Mouse (Mus musculus) lung, adult 2 months (tissue): ENCODE results near the gene Rhox4g. TPM values are rescaled to one million over a fixed set of nuclear protein-coding genes. Genes with fewer than 3 reads are reported as not detected.
"Not testable (repeated sequence)": the region's sequence is repeated elsewhere in the genome, so short reads cannot be mapped to it uniquely, and the experiment has no call there.

ENCODE experiments used
- DNase-seq: peaks from one replicate; pipeline ENCODE4 v3.0.0; 2022
- H3K4me1 ChIP-seq: fragments of 200-500 bp; 2 replicates; pipeline ENCODE4 v1.6.1; 2011; ENCODE audit warnings: low read length; ENCODE audit not compliant: control insufficient read depth, insufficient read depth
- H3K4me3 ChIP-seq: fragments of 200-500 bp; replicated peaks from 2 replicates; pipeline ENCODE3; 2011; ENCODE audit warnings: low read depth, mild to moderate bottlenecking, control low read depth, low read length; ENCODE audit errors: extremely low read depth
- CTCF ChIP-seq: fragments of 200-500 bp; IDR thresholded peaks from 2 replicates; pipeline ENCODE4 v1.5.1; 2011; ENCODE audit warnings: mild to moderate bottlenecking, low read length, control low read depth; ENCODE audit not compliant: insufficient read depth
- POLR2A ChIP-seq: fragments of 200-500 bp; IDR thresholded peaks from 2 replicates; pipeline ENCODE4 v1.6.1; 2011; ENCODE audit warnings: low read depth, mild to moderate bottlenecking, control low read depth, low read length, borderline replicate concordance; ENCODE audit errors: extremely low read depth
- WGBS: fragments of 180-500 bp; shearing (Covaris S2); methylation state at CpG from one replicate; pipeline ENCODE4 v1.1.7; 2018; 5-methylcytosine and 5-hydroxymethylcytosine counted together
- polyA plus RNA-seq: library from polyadenylated mRNA; depleted of rRNA; stranded (reverse); fragments of >200 nt; gene quantifications from 2 replicates; pipeline ENCODE4 v1.2.3, GENCODE M21; 2012; rRNA removed

Gene Rhox4g
- not detected in 2 replicates for polyA plus RNA-seq

DNA sequence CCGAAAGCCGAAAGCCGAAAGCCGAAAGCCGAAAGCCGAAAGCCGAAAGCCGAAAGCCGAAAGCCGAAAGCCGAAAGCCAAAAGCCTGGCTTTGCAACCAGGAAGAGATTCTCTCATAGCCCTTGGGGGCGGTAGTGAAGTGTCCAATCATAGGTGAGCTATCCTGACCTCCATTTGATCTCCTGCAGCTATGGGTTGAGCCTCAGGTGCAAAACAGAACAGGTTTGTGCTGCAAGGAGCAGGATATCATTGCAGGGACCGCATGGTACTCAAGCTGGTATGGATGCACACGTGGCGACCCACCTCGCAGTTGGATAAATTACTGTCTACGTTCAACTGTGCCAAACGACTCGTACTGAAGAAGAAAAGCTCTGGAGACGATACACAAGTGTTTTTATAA lies at the start of gene Rhox4g:
Rhox4g (minus strand) TSS at position 101 of the 400 bp plus-strand sequence.
- 89% methylated on average over 19 of the region's 20 CpGs for WGBS

DNA sequence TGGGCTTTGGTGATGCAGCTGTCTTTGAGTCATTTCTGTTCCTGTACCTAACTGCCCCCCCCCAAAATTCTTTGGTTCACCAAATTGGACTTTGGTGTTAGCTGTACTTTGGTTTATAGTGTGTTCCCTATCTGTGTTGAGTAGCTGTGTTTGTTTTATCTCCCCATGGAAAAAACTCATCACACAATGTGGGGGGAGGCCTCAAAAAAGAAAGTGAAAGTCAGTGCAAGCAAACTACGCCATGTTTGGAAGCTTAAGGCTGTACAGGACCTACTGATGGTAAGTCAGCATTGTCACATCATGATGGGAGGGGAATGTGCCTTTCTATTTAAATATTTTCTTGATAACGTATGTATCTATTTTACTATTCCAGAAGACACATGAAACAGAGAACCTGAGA lies 41.1 kb upstream of the Rhox4g start:
- Histone ChIP-seq H3K4me3 (no peak overlapping the region), H3K4me1 (no peaks in the 10 kb centered on the region)
- 66% methylated on average over 2 of the region's 2 CpGs for WGBS
- no peak for TF ChIP-seq CTCF
- no peak for TF ChIP-seq POLR2A
- no peak for DNase-seq

More for the DNA sequence above, at the start of gene Rhox4g:
- not testable (repeated sequence) for H3K4me3 ChIP-seq, DNase-seq, H3K4me1 ChIP-seq

DNA sequence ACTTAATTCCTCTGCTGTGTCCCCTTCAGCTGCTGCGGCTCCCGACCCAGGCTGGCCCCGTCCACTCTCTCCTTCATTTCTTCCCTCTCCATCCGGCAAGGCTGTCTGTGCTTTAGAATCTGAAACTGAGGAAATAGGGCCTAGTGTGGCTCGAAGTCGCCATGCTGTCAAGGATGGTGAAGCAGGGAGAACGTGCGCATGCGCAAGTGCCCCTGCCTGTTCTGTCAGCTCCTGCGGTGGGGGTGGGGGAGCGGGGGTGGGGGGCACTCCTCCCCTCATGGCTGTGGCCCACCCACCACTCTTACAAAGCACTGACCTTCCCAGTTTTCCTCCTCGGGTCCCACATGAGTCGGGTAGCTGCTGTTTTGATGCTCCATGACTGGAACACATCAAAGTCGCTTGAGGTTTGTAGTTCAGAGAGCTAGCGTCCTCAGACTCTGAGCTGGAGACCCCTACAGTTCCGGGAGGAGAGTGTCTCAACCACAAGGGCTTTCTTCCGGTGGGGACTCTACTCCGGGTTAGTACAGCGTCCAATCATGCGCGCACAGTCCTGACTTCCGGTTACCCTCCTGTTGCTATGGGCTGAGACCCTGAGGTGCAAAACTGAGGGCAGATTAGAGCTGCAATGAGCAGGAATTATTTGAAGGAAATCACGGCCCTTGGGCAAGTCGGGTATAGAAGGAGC lies 32.0 kb upstream of the Rhox4g start:
- DNase-seq = no peak
- 84% methylated on average over 24 of the region's 24 CpGs for WGBS
- TF ChIP-seq POLR2A (no peak), CTCF (no peak)
- Histone ChIP-seq H3K4me3 (no peak overlapping the region), H3K4me1 (no peaks in the 10 kb centered on the region)

DNA sequence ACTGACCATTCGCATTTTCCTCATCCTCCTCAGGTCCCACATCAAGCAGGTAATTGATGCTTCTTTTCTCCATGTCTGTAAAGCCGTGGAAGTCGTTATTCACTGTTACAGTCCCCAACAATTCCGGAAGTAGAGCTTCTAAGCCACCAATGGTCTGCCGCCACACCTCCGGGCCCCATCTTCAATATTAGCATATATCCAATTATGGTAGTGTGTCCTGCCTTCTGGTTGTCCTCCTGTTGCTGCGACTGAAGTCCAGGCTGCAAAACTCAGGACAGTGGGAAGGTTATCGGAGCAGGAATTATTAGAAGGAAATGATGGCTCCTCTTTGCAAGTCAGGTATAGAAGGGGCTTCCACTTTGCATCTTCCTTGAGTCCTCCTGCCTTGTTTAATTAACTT lies 22.1 kb upstream of the Rhox4g start, which contains the start of gene Rhox2h:
Rhox2h (minus strand) TSS at position 101 of the 400 bp plus-strand sequence.
- DNase-seq, H3K4me1 ChIP-seq, H3K4me3 ChIP-seq: not testable (repeated sequence)
- WGBS = 83% methylated on average over 8 of the region's 8 CpGs

DNA sequence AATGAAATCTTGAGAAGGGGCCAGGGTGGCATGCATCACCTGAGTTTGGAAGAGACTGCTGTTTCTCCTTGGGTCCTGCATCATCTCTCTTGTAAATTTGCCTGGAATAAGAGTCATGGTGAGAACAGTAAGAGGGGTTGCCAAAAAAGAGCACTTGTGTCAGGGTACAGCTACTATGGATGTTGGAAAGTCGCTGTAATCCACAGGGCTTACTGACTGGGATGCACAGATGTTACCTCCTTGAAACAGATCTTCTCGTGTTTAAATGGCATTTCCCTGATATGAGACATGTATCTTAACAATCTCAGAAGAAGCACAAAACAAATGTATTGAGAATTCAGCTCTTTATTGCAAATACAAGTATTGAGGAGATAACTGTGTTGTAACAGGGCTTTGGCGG lies 17.5 kb upstream of the Rhox4g start, which contains the start of gene Rhox3h:
Rhox3h (minus strand) TSS at position 101 of the 400 bp plus-strand sequence.
- not testable (repeated sequence) for DNase-seq, H3K4me3 ChIP-seq, H3K4me1 ChIP-seq
- WGBS = 100% methylated on average over 1 of the region's 3 CpGs

DNA sequence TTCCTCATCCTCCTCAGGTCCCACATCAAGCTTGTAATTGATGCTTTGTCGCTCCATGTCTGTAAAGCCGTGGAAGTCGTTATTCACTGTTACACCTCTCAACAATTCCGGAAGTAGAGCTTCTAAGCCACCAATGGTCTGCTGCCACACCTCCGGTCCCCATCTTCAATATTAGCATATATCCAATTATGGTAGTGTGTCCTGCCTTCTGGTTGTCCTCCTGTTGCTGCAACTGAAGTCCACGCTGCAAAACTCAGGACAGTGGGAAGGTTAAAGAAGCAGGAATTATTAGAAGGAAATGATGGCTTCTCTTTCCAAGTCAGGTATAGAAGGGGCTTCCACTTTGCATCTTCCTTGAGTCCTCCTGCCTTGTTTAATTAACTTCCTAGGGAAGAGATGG lies 7.8 kb downstream of the Rhox4g start, which contains the start of gene Rhox2g:
Rhox2g (minus strand) TSS at position 101 of the 400 bp plus-strand sequence.
- 91% methylated on average over 6 of the region's 6 CpGs for WGBS
- H3K4me1 ChIP-seq, H3K4me3 ChIP-seq, DNase-seq: not testable (repeated sequence)

DNA sequence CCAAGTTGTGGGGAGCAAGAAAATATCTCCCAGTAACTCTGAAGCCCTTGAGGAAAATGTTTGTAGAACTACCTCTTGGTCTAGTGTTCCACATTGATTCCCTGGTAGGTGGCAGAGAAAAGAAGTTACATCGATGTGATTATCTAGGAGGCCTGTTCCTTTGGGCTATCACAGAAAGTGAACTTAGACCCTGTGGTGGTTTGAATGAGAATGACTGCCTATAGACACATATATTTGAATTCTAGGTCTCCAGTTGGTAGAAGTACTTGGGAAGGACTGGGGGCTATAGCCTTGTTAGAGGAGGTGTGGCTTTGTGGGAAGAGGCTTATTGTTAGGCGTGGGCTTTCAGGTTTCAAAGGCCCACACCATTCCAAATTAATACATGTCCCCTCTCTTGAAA lies 22.6 kb downstream of the Rhox4g start, which contains the start of gene Rhox3g:
Rhox3g (minus strand) TSS at position 101 of the 400 bp plus-strand sequence.
- 87% methylated on average over 2 of the region's 2 CpGs for WGBS
- H3K4me3 ChIP-seq, DNase-seq: not testable (repeated sequence)

DNA sequence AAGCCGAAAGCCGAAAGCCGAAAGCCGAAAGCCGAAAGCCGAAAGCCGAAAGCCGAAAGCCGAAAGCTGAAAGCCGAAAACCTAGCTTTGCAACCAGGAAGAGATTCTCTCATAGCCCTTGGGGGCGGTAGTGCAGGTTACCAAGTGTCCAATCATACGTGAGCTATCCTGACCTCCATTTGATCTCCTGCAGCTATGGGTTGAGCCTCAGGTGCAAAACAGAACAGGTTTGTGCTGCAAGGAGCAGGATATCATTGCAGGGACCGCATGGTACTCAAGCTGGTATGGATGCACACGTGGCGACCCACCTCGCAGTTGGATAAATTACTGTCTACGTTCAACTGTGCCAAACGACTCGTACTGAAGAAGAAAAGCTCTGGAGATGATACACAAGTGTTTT lies 43.5 kb downstream of the Rhox4g start, which contains the start of gene Rhox4f:
Rhox4f (minus strand) TSS at position 101 of the 400 bp plus-strand sequence.
- WGBS = 93% methylated on average over 18 of the region's 19 CpGs
- not testable (repeated sequence) for DNase-seq, H3K4me3 ChIP-seq, H3K4me1 ChIP-seq

More for the DNA sequence above, 22.6 kb downstream of the Rhox4g start, which contains the start of gene Rhox3g:
- not testable (repeated sequence) for H3K4me1 ChIP-seq

Other genes with a start within 250 kb of the Rhox4g start
- gene Rhox2b, start 239.3 kb downstream of the Rhox4g start, polyA plus RNA-seq = not detected in 2 replicates
- not detected in 2 replicates for gene Rhox4b, start 218.8 kb downstream of the Rhox4g start, polyA plus RNA-seq
- gene Rhox2c, start 197.6 kb downstream of the Rhox4g start, polyA plus RNA-seq = not detected in 2 replicates
- not detected in 2 replicates for gene Rhox3c, start 192.7 kb downstream of the Rhox4g start, polyA plus RNA-seq
- not detected in 2 replicates for gene Rhox4c, start 171.0 kb downstream of the Rhox4g start, polyA plus RNA-seq
- not detected in 2 replicates for gene Rhox2d, start 157.9 kb downstream of the Rhox4g start, polyA plus RNA-seq
- gene Rhox4d, start 137.0 kb downstream of the Rhox4g start, polyA plus RNA-seq = not detected in 2 replicates
- not detected in 2 replicates for gene Rhox2e, start 120.9 kb downstream of the Rhox4g start, polyA plus RNA-seq
- gene Rhox3e, start 109.3 kb downstream of the Rhox4g start, polyA plus RNA-seq = not detected in 2 replicates
- gene Rhox4e, start 93.9 kb downstream of the Rhox4g start, polyA plus RNA-seq = not detected in 2 replicates
- not detected in 2 replicates for gene Rhox2f, start 79.9 kb downstream of the Rhox4g start, polyA plus RNA-seq
- gene Rhox3f, start 70.3 kb downstream of the Rhox4g start, polyA plus RNA-seq = not detected in 2 replicates
- not detected in 2 replicates for gene Rhox4f, start 43.6 kb downstream of the Rhox4g start, polyA plus RNA-seq
- not detected in 2 replicates for gene Rhox3g, start 22.7 kb downstream of the Rhox4g start, polyA plus RNA-seq
- not detected in 2 replicates for gene Rhox2g, start 7.9 kb downstream of the Rhox4g start, polyA plus RNA-seq
- gene Rhox3h, start 17.4 kb upstream of the Rhox4g start, polyA plus RNA-seq = not detected in 2 replicates
- not detected in 2 replicates for gene Rhox2h, start 21.9 kb upstream of the Rhox4g start, polyA plus RNA-seq
- gene Rhox5, start 153.5 kb upstream of the Rhox4g start, polyA plus RNA-seq = not detected in 2 replicates
- gene Rhox6, start 175.6 kb upstream of the Rhox4g start, polyA plus RNA-seq = not detected in 2 replicates
- gene Rhox7a, start 180.4 kb upstream of the Rhox4g start, polyA plus RNA-seq = not detected in 2 replicates
- not detected in 2 replicates for gene Rhox8, start 227.6 kb upstream of the Rhox4g start, polyA plus RNA-seq
- not detected in 2 replicates for gene Rhox7b, start 245.9 kb upstream of the Rhox4g start, polyA plus RNA-seq